Mouse (Mus musculus) c-Kit-negative CD71-positive TER-119-positive erythroid progenitor cells, embryonic 14.5 days (primary cell): ENCODE measurements at regions not wholly inside any gene's neighbourhood (a gene's known extent, or its start where the extent isn't known, plus 50 kb on each side); places are given as distances from the start of the nearest gene placed in this dataset.

ENCODE experiments used
- DNase-seq: peaks from one replicate; pipeline ENCODE4 v3.0.0-alpha.2; 2013; ENCODE audit warnings: low read depth, low spot score

GRCm38 (mm10) chrX:143462632-143463031 lies 55.8 kb upstream of the Pak3 start:
- no peak for DNase-seq

GRCm38 (mm10) chrX:143448636-143449346 lies 54.7 kb upstream of the Chrdl1 start:
- no peak for DNase-seq

- DNase-seq, result peak; percentile 12
Observed at GRCm38 (mm10) chrX:143444581-143444980, 50.5 kb upstream of the Chrdl1 start.
